ENCODE assay signal across 15 mouse cellular contexts in the genomic region with DNA sequence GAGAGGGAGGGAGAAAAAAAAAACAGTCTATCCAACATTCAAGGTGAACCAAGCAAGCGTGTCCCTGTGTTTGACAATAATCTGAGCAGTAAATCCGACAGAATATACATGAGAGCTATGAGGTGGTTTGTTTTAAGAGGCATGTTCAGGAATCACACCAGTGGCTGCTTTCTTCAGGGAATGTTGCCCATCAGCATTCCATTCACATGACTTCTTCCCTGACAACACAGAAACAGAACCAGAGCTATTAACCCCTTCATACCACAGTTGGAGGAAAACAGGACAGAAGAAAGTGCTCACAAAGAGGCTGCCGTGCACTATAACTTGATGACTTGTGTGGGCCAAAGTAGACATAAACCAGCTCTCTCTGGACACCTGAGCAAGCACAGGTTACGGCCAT. TPM values are rescaled to one million over a fixed set of nuclear protein-coding genes. Genes with fewer than 3 reads are reported as not detected.
DNase-seq lines count a peak whose midpoint lies in the region; ATAC-seq and TF ChIP-seq lines count a peak whose summit lies in the region.
"Had no signal": no experiment of that assay in that cellular context is flagged by ENCODE, and none has a peak within 500 bp of the region (broad histone marks: within the 10 kb centered on the region; RNA-seq: fewer than 3 reads in every experiment).

No protein-coding gene starts in this region.

- DNase-seq in heart, postnatal 25 days (ENCODE audit: low spot score), result no peak
- peak; percentile 47 for DNase-seq in 3134 (ENCODE audit: extremely low read depth, insufficient read length, low spot score)
- peak; percentile 78 for DNase-seq in R1 (ENCODE audit: low read depth, low spot score)
- DNase-seq in lung, adult 2 months, result peak; percentile 23
- DNase-seq in right cerebral cortex, postnatal 4 days, result no peak
- DNase-seq in right cerebral cortex, postnatal 36 days (ENCODE audit: low spot score in 2 of 2), result no peak
- no peak for DNase-seq in layer of hippocampus, adult 9-11 months
- DNase-seq: cerebellum, adult 8-10 months; right cerebral cortex, postnatal 25 days; thymus, adult 18-20 months had no signal

- H3K4me1 ChIP-seq in heart, embryonic 15.5 days (replicated peaks), result peaks cover 12% of the 10 kb centered on the region
- H3K4me1 ChIP-seq in lung, adult 2 months (ENCODE audit: control insufficient read depth, insufficient read depth, low read length), result peaks cover 3% of the 10 kb centered on the region
- H3K4me1 ChIP-seq: embryonic facial prominence, embryonic 12.5 days; neural tube, embryonic 15.5 days had no signal

- H3K4me3 ChIP-seq in heart, embryonic 15.5 days, result no peak overlapping the region
- H3K4me3 ChIP-seq in lung, adult 2 months (replicated peaks; ENCODE audit: extremely low read depth, low read depth, low read length), result no peak overlapping the region
- H3K4me3 ChIP-seq: embryonic facial prominence, embryonic 12.5 days; neural tube, embryonic 15.5 days had no signal

- WGBS in heart, embryonic 15.5 days, result 40% methylated on average over 4 of the region's 4 CpGs
- WGBS in lung, adult 2 months, result 52% methylated on average over 4 of the region's 4 CpGs

- no peaks in the 10 kb centered on the region for H3K36me3 ChIP-seq in heart, embryonic 15.5 days
- H3K36me3 ChIP-seq: embryonic facial prominence, embryonic 12.5 days; neural tube, embryonic 15.5 days had no signal

- intact Hi-C loops in heart, postnatal 25 days (cut with DNase I), result no loop called here

- ATAC-seq in heart, embryonic 15.5 days (replicated peaks; ENCODE audit: insufficient number of reproducible peaks, insufficient read depth, low FRiP score, low read depth), result no peak
- ATAC-seq: forebrain, embryonic 16.5 days; midbrain, embryonic 16.5 days had no signal

- no peak for TF ChIP-seq CTCF in lung, adult 2 months (IDR thresholded peaks at IDR 0.05; ENCODE audit: insufficient read depth, low read length)

- no peak for TF ChIP-seq POLR2A in lung, adult 2 months (IDR thresholded peaks at IDR 0.05; ENCODE audit: borderline replicate concordance, extremely low read depth, low read depth, low read length)

- no peaks in the 10 kb centered on the region for H3K9me3 ChIP-seq in heart, embryonic 15.5 days (replicated peaks)
- H3K9me3 ChIP-seq: embryonic facial prominence, embryonic 12.5 days; neural tube, embryonic 15.5 days had no signal

- H3K4me2 ChIP-seq in heart, embryonic 15.5 days, result no peak overlapping the region
- H3K4me2 ChIP-seq: embryonic facial prominence, embryonic 12.5 days; neural tube, embryonic 15.5 days had no signal

- H3K27ac ChIP-seq in heart, embryonic 15.5 days, result 0 out of 2 replicates have a peak overlapping the region, but pooled peaks have one; percentile 12
- H3K27ac ChIP-seq: embryonic facial prominence, embryonic 12.5 days; neural tube, embryonic 15.5 days had no signal

- H3K27me3 ChIP-seq in heart, embryonic 15.5 days, result no peaks in the 10 kb centered on the region
- H3K27me3 ChIP-seq: embryonic facial prominence, embryonic 12.5 days; neural tube, embryonic 15.5 days had no signal

- H3K9ac ChIP-seq in heart, embryonic 15.5 days, result no peak overlapping the region
- H3K9ac ChIP-seq: embryonic facial prominence, embryonic 12.5 days; neural tube, embryonic 15.5 days had no signal

RNA-seq across cellular contexts. Expression of a gene that starts 16.5 kb away (rescaled TPM):
- 14.8 and 17.5 TPM in 2 replicates for polyA plus RNA-seq in heart, embryonic 15.5 days (2015; fragmentation: Nextera tagmentation; extraction: Ambion mirVana)
- 1 to 10 TPM; 8.9 to 9.7 TPM for total RNA-seq in heart, postnatal 25 days (2021)
- polyA plus RNA-seq in lung, adult 2 months (2012; rRNA removed), result 1.1 and 2.0 TPM in 2 replicates

RNA-seq across cellular contexts. Expression of a gene that starts 37.1 kb away (rescaled TPM):
- polyA plus RNA-seq in heart, embryonic 15.5 days (2015; fragmentation: Nextera tagmentation; extraction: Ambion mirVana), result 0.31 and 0.93 TPM in 2 replicates
- total RNA-seq in heart, postnatal 25 days (2021), result under 1 TPM; 0.23 to 0.36 TPM
- 3.4 and 4.8 TPM in 2 replicates for polyA plus RNA-seq in lung, adult 2 months (2012; rRNA removed)

Comparison
In these comparisons a context has a peak if more than half of its experiments do, and no peak if none do; other contexts are left out.
1. DNase-seq: peak in 3134 (single experiment), R1 (single experiment) and lung, adult 2 months (single experiment); none in heart, postnatal 25 days (single experiment), right cerebral cortex, postnatal 4 days (single experiment), right cerebral cortex, postnatal 36 days (0 of 2) and layer of hippocampus, adult 9-11 months (single experiment).